Mouse (Mus musculus): ENCODE results near the gene Mpg. TPM values are rescaled to one million over a fixed set of nuclear protein-coding genes. Genes with fewer than 3 reads are reported as not detected.

The Mpg gene
- polyA plus RNA-seq, 1 experiment from 2014 or later = 39.8 TPM

GRCm38 (mm10) chr11:32244064-32244463 is 17.8 kb downstream of the Mpg start:
- peak; percentile 32; the same call in 1 of the 2 replicates for ATAC-seq (ENCODE audit: low FRiP score, low TSS enrichment)
- WGBS = 63% methylated on average over 3 of the region's 3 CpGs
- no peak overlapping the region for H3K4me2 ChIP-seq (replicated peaks; ENCODE audit: low read depth, low read length)
- peak overlapping the region; percentile 72 for H3K27ac ChIP-seq (ENCODE audit: low read depth, low read length)
- H3K9me3 ChIP-seq (ENCODE audit: control insufficient read depth, low read length) = no peaks in the 10 kb centered on the region
- H3K36me3 ChIP-seq (ENCODE audit: control insufficient read depth, insufficient read depth, low read length) = peaks cover 52% of the 10 kb centered on the region
- H3K4me3 ChIP-seq (ENCODE audit: low read length) = no peak overlapping the region
- H3K4me1 ChIP-seq (ENCODE audit: control insufficient read depth, insufficient read depth, low read length) = peaks cover 14% of the 10 kb centered on the region
- H3K9ac ChIP-seq (ENCODE audit: low read depth, low read length) = no peak overlapping the region
- no peaks in the 10 kb centered on the region for H3K27me3 ChIP-seq (ENCODE audit: control insufficient read depth, insufficient read depth, low read length)

- no peak for ATAC-seq (ENCODE audit: low FRiP score, low TSS enrichment)
- Histone ChIP-seq H3K9me3 (ENCODE audit: control insufficient read depth, low read length) (no peaks in the 10 kb centered on the region), H3K4me1 (ENCODE audit: control insufficient read depth, insufficient read depth, low read length) (peaks cover 14% of the 10 kb centered on the region), H3K9ac (ENCODE audit: low read depth, low read length) (no peak overlapping the region), H3K4me2 (replicated peaks; ENCODE audit: low read depth, low read length) (no peak overlapping the region), H3K4me3 (ENCODE audit: low read length) (no peak overlapping the region), H3K27ac (ENCODE audit: low read depth, low read length) (peak overlapping the region; percentile 72), H3K27me3 (ENCODE audit: control insufficient read depth, insufficient read depth, low read length) (no peaks in the 10 kb centered on the region), H3K36me3 (ENCODE audit: control insufficient read depth, insufficient read depth, low read length) (peaks cover 54% of the 10 kb centered on the region)
- 93% methylated on average over 1 of the region's 1 CpGs for WGBS
These were observed 18.3 kb downstream of the Mpg start for GRCm38 (mm10) chr11:32244617-32245016.

- H3K27ac ChIP-seq (ENCODE audit: low read depth, low read length) = no peak overlapping the region
- peaks cover 55% of the 10 kb centered on the region for H3K36me3 ChIP-seq (ENCODE audit: control insufficient read depth, insufficient read depth, low read length)
- peaks cover 14% of the 10 kb centered on the region for H3K4me1 ChIP-seq (ENCODE audit: control insufficient read depth, insufficient read depth, low read length)
- ATAC-seq (ENCODE audit: low FRiP score, low TSS enrichment) = no peak
- no peaks in the 10 kb centered on the region for H3K9me3 ChIP-seq (ENCODE audit: control insufficient read depth, low read length)
- no peak overlapping the region for H3K4me3 ChIP-seq (ENCODE audit: low read length)
- no peaks in the 10 kb centered on the region for H3K27me3 ChIP-seq (ENCODE audit: control insufficient read depth, insufficient read depth, low read length)
- no peak overlapping the region for H3K4me2 ChIP-seq (replicated peaks; ENCODE audit: low read depth, low read length)
- no peak overlapping the region for H3K9ac ChIP-seq (ENCODE audit: low read depth, low read length)
- WGBS = 91% methylated on average over 6 of the region's 6 CpGs
These were observed 19.3 kb downstream of the Mpg start for GRCm38 (mm10) chr11:32245614-32246013.

GRCm38 (mm10) chr11:32247068-32247467 is 20.8 kb downstream of the Mpg start:
- no peaks in the 10 kb centered on the region for H3K9me3 ChIP-seq (ENCODE audit: control insufficient read depth, low read length)
- H3K27ac ChIP-seq (ENCODE audit: low read depth, low read length) = no peak overlapping the region
- no peak overlapping the region for H3K9ac ChIP-seq (ENCODE audit: low read depth, low read length)
- peaks cover 51% of the 10 kb centered on the region for H3K36me3 ChIP-seq (ENCODE audit: control insufficient read depth, insufficient read depth, low read length)
- no peaks in the 10 kb centered on the region for H3K27me3 ChIP-seq (ENCODE audit: control insufficient read depth, insufficient read depth, low read length)
- no peak overlapping the region for H3K4me3 ChIP-seq (ENCODE audit: low read length)
- no peak for ATAC-seq (ENCODE audit: low FRiP score, low TSS enrichment)
- no peak overlapping the region for H3K4me2 ChIP-seq (replicated peaks; ENCODE audit: low read depth, low read length)
- peaks cover 14% of the 10 kb centered on the region for H3K4me1 ChIP-seq (ENCODE audit: control insufficient read depth, insufficient read depth, low read length)

- Histone ChIP-seq H3K36me3 (ENCODE audit: control insufficient read depth, insufficient read depth, low read length) (peaks cover 58% of the 10 kb centered on the region), H3K9ac (ENCODE audit: low read depth, low read length) (no peak overlapping the region), H3K4me3 (ENCODE audit: low read length) (no peak overlapping the region), H3K4me1 (ENCODE audit: control insufficient read depth, insufficient read depth, low read length) (peaks cover 11% of the 10 kb centered on the region), H3K27me3 (ENCODE audit: control insufficient read depth, insufficient read depth, low read length) (no peaks in the 10 kb centered on the region), H3K27ac (ENCODE audit: low read depth, low read length) (no peak overlapping the region), H3K4me2 (replicated peaks; ENCODE audit: low read depth, low read length) (no peak overlapping the region), H3K9me3 (ENCODE audit: control insufficient read depth, low read length) (no peaks in the 10 kb centered on the region)
- WGBS = 62% methylated on average over 3 of the region's 3 CpGs
- no peak for ATAC-seq (ENCODE audit: low FRiP score, low TSS enrichment)
These were observed 22.0 kb downstream of the Mpg start for GRCm38 (mm10) chr11:32248350-32248749.

DNA sequence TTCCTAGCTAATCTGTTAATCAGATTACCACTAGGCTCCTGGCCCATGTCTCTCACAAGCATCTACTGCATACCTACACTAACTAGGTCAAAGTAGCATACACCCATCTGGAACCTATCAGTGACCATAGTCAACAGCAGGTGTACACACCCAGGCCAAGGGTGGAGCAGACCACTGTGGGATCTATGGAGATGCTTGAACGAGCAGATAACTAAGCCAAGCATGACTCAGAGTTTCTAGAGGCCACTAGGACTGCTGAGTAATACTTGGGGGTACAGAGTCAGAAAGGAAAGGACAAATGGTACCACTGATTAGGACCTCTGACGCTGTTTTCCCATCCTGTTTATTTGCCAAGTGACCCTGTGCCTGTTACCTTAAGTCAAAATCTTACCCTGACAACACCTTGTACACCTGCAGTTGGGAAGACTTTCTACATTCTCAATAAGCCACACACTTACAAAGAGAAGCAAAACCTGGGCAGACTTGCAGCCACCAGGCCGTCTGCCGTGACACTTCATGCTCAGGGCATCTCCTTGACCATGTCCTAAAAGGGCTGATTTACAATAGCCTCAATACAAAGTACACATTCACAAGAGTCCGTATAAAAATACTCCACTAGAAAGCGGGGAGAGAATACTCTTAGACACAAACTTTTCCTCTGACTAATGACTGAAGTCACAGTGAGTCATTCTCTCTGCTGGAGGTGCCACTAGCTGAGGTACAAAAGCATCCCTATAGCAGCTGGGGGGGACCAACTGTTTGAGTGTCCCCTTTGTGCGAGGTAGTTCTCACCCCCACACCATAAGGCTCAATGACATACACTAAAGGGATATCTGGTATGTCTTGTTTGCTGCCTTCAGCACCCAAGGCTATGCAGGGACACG is 24.8 kb downstream of the Mpg start:
- H3K27me3 ChIP-seq (ENCODE audit: control insufficient read depth, insufficient read depth, low read length) = no peaks in the 10 kb centered on the region
- no peak for ATAC-seq (ENCODE audit: low FRiP score, low TSS enrichment)
- no peak overlapping the region for H3K27ac ChIP-seq (ENCODE audit: low read depth, low read length)
- no peak overlapping the region for H3K4me2 ChIP-seq (replicated peaks; ENCODE audit: low read depth, low read length)
- no peak overlapping the region for H3K4me3 ChIP-seq (ENCODE audit: low read length)
- no peaks in the 10 kb centered on the region for H3K9me3 ChIP-seq (ENCODE audit: control insufficient read depth, low read length)
- no peak overlapping the region for H3K9ac ChIP-seq (ENCODE audit: low read depth, low read length)
- WGBS = 87% methylated on average over 8 of the region's 8 CpGs
- peaks cover 57% of the 10 kb centered on the region for H3K36me3 ChIP-seq (ENCODE audit: control insufficient read depth, insufficient read depth, low read length)
- no peaks in the 10 kb centered on the region for H3K4me1 ChIP-seq (ENCODE audit: control insufficient read depth, insufficient read depth, low read length)

GRCm38 (mm10) chr11:32253121-32253520 is 26.8 kb downstream of the Mpg start:
- ATAC-seq (ENCODE audit: low FRiP score, low TSS enrichment) = no peak
- WGBS = 96% methylated on average over 1 of the region's 1 CpGs

GRCm38 (mm10) chr11:32256146-32256545 is 29.8 kb downstream of the Mpg start:
- H3K36me3 ChIP-seq (ENCODE audit: control insufficient read depth, insufficient read depth, low read length) = peaks cover 35% of the 10 kb centered on the region
- H3K4me2 ChIP-seq (replicated peaks; ENCODE audit: low read depth, low read length) = no peak overlapping the region
- no peak overlapping the region for H3K4me3 ChIP-seq (ENCODE audit: low read length)
- H3K27me3 ChIP-seq (ENCODE audit: control insufficient read depth, insufficient read depth, low read length) = no peaks in the 10 kb centered on the region
- no peak overlapping the region for H3K9ac ChIP-seq (ENCODE audit: low read depth, low read length)
- no peak for ATAC-seq (ENCODE audit: low FRiP score, low TSS enrichment)
- no peaks in the 10 kb centered on the region for H3K9me3 ChIP-seq (ENCODE audit: control insufficient read depth, low read length)
- no peaks in the 10 kb centered on the region for H3K4me1 ChIP-seq (ENCODE audit: control insufficient read depth, insufficient read depth, low read length)
- 90% methylated on average over 1 of the region's 1 CpGs for WGBS
- no peak overlapping the region for H3K27ac ChIP-seq (ENCODE audit: low read depth, low read length)

More at GRCm38 (mm10) chr11:32253121-32253520, 26.8 kb downstream of the Mpg start:
- Histone ChIP-seq H3K27me3 (ENCODE audit: control insufficient read depth, insufficient read depth, low read length) (no peaks in the 10 kb centered on the region), H3K27ac (ENCODE audit: low read depth, low read length) (no peak overlapping the region), H3K9me3 (ENCODE audit: control insufficient read depth, low read length) (no peaks in the 10 kb centered on the region), H3K9ac (ENCODE audit: low read depth, low read length) (no peak overlapping the region), H3K4me2 (replicated peaks; ENCODE audit: low read depth, low read length) (no peak overlapping the region), H3K4me3 (ENCODE audit: low read length) (no peak overlapping the region), H3K4me1 (ENCODE audit: control insufficient read depth, insufficient read depth, low read length) (no peaks in the 10 kb centered on the region), H3K36me3 (ENCODE audit: control insufficient read depth, insufficient read depth, low read length) (peaks cover 38% of the 10 kb centered on the region)

- no peak overlapping the region for H3K27ac ChIP-seq (ENCODE audit: low read depth, low read length)
- no peaks in the 10 kb centered on the region for H3K9me3 ChIP-seq (ENCODE audit: control insufficient read depth, low read length)
- H3K4me2 ChIP-seq (replicated peaks; ENCODE audit: low read depth, low read length) = no peak overlapping the region
- 87% methylated on average over 3 of the region's 3 CpGs for WGBS
- H3K36me3 ChIP-seq (ENCODE audit: control insufficient read depth, insufficient read depth, low read length) = peaks cover 33% of the 10 kb centered on the region
- no peak for ATAC-seq (ENCODE audit: low FRiP score, low TSS enrichment)
- no peaks in the 10 kb centered on the region for H3K27me3 ChIP-seq (ENCODE audit: control insufficient read depth, insufficient read depth, low read length)
- no peak overlapping the region for H3K4me3 ChIP-seq (ENCODE audit: low read length)
- no peaks in the 10 kb centered on the region for H3K4me1 ChIP-seq (ENCODE audit: control insufficient read depth, insufficient read depth, low read length)
- no peak overlapping the region for H3K9ac ChIP-seq (ENCODE audit: low read depth, low read length)
These were observed 30.3 kb downstream of the Mpg start for GRCm38 (mm10) chr11:32256566-32256965.

Measured in kidney, embryonic 14.5 days (tissue).